Mouse (Mus musculus) lung, adult 18-20 months (tissue): ENCODE data around the gene Cyp1a1.
A peak's percentile ranks its signal among the peaks of the same experiment; 100 is the strongest.

Source experiments
- DNase-seq, 2 experiments: peaks; one replicate each; pipeline ENCODE4 v3.0.0; 2022; ENCODE audit warnings: mixed read lengths in 2 of 2

Cyp1a1 gene

GRCm38 (mm10) chr9:57687751-57688150 is at the start of gene Cyp1a1:
Cyp1a1 (plus strand) TSS chr9:57687928.
- DNase-seq = no peak

GRCm38 (mm10) chr9:57638651-57639459 is 48.9 kb upstream of the Cyp1a1 start:
- peak; percentile 86 to 90 for DNase-seq

- peak in 1 of 2 experiments; percentile 11 for DNase-seq
These were observed 47.9 kb upstream of the Cyp1a1 start for GRCm38 (mm10) chr9:57639661-57640328.

- DNase-seq = peak; percentile 86 to 87
These were observed 47.3 kb upstream of the Cyp1a1 start for GRCm38 (mm10) chr9:57640384-57640783.

- peak; percentile 19 to 46 for DNase-seq
These were observed 46.7 kb upstream of the Cyp1a1 start for GRCm38 (mm10) chr9:57641022-57641421.

- peak in 1 of 2 experiments; percentile 2 for DNase-seq
These were observed 45.8 kb upstream of the Cyp1a1 start for GRCm38 (mm10) chr9:57641775-57642550.

- no peak for DNase-seq
These were observed 44.4 kb upstream of the Cyp1a1 start for GRCm38 (mm10) chr9:57643169-57643855.

GRCm38 (mm10) chr9:57643856-57644180 is 43.9 kb upstream of the Cyp1a1 start:
- peak in 1 of 2 experiments; percentile 44 for DNase-seq

- DNase-seq = no peak
These were observed 43.2 kb upstream of the Cyp1a1 start for GRCm38 (mm10) chr9:57644442-57644943.

- peak; percentile 90 to 91 for DNase-seq
These were observed 42.5 kb upstream of the Cyp1a1 start for GRCm38 (mm10) chr9:57644944-57645893.

- DNase-seq = peak; percentile 48 to 50
These were observed 41.1 kb upstream of the Cyp1a1 start for GRCm38 (mm10) chr9:57646551-57647103.

GRCm38 (mm10) chr9:57647286-57648108 is 40.2 kb upstream of the Cyp1a1 start:
- DNase-seq = no peak

GRCm38 (mm10) chr9:57650130-57650785 is 37.5 kb upstream of the Cyp1a1 start:
- DNase-seq = no peak

- no peak for DNase-seq
These were observed 36.9 kb upstream of the Cyp1a1 start for GRCm38 (mm10) chr9:57650786-57651311.

GRCm38 (mm10) chr9:57652351-57652750 is 35.4 kb upstream of the Cyp1a1 start:
- no peak for DNase-seq

- DNase-seq = no peak
These were observed 34.9 kb upstream of the Cyp1a1 start for GRCm38 (mm10) chr9:57652855-57653254.

GRCm38 (mm10) chr9:57653283-57653682 is 34.4 kb upstream of the Cyp1a1 start, which contains the start of gene Csk:
Csk (minus strand) TSS chr9:57653631.
- DNase-seq = no peak

- DNase-seq = no peak
These were observed 32.8 kb upstream of the Cyp1a1 start for GRCm38 (mm10) chr9:57654966-57655365.

- DNase-seq = peak; percentile 91 to 93
These were observed 32.0 kb upstream of the Cyp1a1 start for GRCm38 (mm10) chr9:57655749-57656148.
